Mouse (Mus musculus): ENCODE results near the gene Saysd1.
"Not testable (repeated sequence)": the region's sequence is repeated elsewhere in the genome, so short reads cannot be mapped to it uniquely, and the experiment has no call there.

Gene Saysd1

DNA sequence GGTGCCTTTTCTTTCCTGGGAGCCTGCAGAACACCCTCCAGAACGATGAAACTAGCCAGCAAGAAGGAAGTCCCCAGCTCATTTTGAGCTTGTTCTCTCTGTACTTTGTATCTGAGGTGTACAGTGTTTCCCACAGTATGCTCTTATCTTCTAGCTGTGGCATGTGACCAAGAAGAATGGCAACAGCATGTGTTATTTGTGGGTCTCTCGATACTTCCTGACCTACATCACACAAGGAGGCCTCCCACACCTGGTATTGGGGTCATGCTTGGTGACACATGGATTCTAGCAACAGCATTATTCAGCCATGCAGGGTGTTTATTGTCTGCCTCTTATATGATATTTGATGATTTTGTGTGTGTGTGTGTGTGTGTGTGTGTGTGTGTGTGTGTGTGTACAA lies 96.5 kb downstream of the Saysd1 start:
- DNase-seq (ENCODE audit: low spot score in 2 of 2), result no peak

DNA sequence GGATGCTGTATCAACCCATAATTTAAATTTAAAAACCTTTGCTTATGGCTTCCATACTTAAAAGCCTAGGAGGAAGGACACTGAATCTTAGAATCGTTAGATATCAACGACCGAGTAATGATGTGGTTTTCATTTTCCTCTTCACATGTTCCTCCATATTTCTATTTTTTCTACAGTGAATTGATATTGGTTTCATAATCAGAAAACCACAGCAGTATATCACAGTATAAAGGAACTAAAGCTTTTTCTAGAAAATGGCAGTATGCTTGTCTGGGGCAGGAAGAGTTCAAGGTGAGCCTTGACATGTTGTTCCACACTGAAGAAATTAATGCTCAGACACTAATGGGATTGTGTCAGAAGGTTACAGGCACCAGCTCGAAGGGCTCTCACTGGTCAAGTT lies 97.4 kb downstream of the Saysd1 start:
- no peak for DNase-seq (ENCODE audit: low spot score in 2 of 2)

- DNase-seq (ENCODE audit: low spot score in 2 of 2), result no peak
These were observed 98.5 kb downstream of the Saysd1 start for GRCm38 (mm10) chr14:20039795-20040194.

- DNase-seq (ENCODE audit: low spot score in 2 of 2), result no peak
These were observed 105.6 kb downstream of the Saysd1 start for GRCm38 (mm10) chr14:20032738-20033116.

DNA sequence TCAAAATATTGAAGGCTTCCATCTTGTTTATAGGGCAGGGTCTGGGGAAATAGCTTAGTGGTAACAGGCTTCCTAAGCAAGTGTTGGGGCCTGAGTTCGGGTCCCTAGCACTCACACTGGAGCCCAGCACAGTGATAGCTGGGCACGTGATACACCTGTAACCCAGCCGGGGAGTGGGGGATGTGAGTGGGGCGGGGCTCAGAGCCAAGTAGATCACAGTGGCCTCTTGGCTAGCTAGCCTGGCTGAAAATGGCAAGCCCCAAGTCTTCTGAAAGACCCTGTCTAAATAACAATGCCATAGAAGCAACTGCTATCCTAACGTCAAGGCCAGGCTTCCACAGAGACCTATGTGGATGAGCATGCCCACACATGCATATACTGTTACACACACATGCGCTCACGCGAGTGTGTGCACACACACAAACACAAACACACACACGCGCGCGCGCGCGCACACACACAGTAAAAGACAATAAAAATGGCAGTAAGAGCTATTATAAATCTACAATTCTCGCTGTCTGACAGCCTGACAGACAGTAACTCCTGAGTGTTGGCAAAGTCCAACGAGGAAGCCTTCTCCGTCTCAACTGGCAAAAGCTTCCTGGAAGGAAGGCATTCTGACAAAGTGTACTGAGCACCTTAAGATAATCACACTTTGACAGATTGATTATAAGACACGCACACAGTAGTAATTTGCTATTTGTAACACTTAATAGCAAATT lies 106.2 kb downstream of the Saysd1 start:
- DNase-seq (ENCODE audit: low spot score in 2 of 2), result no peak

- no peak for DNase-seq (ENCODE audit: low spot score in 2 of 2)
These were observed 108.7 kb downstream of the Saysd1 start for GRCm38 (mm10) chr14:20029606-20030005.

DNA sequence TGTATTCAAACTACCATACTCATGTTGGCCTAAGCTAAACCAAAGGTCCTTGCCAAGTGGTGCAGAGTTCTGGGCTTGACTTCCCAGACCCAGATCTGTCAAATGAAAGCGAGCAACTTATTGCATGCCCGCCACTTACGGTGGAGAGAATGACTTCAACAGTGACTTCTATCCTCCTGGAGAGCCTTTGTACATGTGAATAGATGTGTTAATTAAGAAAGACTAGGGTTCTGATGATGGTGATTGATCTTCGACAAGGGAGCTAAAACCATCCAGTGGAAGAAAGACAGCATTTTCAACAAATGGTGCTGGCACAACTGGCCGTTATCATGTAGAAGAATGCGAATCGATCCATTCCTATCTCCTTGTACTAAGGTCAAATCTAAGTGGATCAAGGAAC lies 110.9 kb downstream of the Saysd1 start:
- DNase-seq (ENCODE audit: low spot score in 2 of 2), result not testable (repeated sequence)

All from heart, adult 9 months (tissue).